Mouse (Mus musculus) liver, postnatal 0 days (tissue): ENCODE results near the gene Pdcd2l.

Source experiments
- CTCF ChIP-seq: sonication (generic); IDR thresholded peaks from 2 replicates; pipeline ENCODE4 v1.5.1; 2016; ENCODE audit warnings: antibody characterized with exemption, low read depth
- EP300 ChIP-seq: IDR thresholded peaks from 2 replicates; pipeline ENCODE4 v1.6.1; 2016; ENCODE audit warnings: antibody characterized with exemption, low read depth, mild to moderate bottlenecking

DNA sequence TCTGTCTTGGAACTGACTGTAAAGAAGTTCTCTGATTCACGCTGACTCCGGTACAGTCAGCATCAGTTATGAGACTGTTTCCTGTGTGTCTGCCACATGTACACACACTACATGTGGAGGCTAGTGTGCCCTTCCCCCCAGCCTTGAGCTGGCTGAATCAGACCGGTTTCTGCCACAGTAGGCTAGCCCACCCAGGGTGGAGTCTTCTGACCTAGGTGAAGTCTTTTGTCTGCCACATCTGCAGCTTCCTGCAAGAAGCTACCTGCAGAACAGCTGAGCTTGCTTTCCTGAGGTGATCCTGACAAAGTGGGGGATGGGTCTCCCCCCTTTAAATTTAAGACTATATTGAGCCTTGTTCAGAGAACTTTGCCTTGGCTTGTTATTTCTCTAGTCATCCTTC lies 27.0 kb downstream of the Pdcd2l start, which contains the start of gene Uba2:
- TF ChIP-seq CTCF (no peak), EP300 (no peak)
